Mouse (Mus musculus) cortical plate, adult 2 months (tissue): ENCODE measurements at regions not wholly inside any gene's neighbourhood (a gene's known extent, or its start where the extent isn't known, plus 50 kb on each side); places are given as distances from the start of the nearest gene placed in this dataset.

ENCODE experiments used
- CTCF ChIP-seq: fragments of 200-500 bp; IDR thresholded peaks from 2 replicates; pipeline ENCODE4 v1.5.1; 2011; ENCODE audit warnings: mild to moderate bottlenecking, control low read depth, low read length; ENCODE audit not compliant: insufficient read depth; ENCODE audit errors: extremely low read depth
- POLR2A ChIP-seq: fragments of 200-500 bp; IDR thresholded peaks from 2 replicates; pipeline ENCODE4 v1.6.1; 2011; ENCODE audit warnings: mild to moderate bottlenecking, low read length, control low read depth; ENCODE audit not compliant: insufficient read depth; ENCODE audit errors: extremely low read depth

DNA sequence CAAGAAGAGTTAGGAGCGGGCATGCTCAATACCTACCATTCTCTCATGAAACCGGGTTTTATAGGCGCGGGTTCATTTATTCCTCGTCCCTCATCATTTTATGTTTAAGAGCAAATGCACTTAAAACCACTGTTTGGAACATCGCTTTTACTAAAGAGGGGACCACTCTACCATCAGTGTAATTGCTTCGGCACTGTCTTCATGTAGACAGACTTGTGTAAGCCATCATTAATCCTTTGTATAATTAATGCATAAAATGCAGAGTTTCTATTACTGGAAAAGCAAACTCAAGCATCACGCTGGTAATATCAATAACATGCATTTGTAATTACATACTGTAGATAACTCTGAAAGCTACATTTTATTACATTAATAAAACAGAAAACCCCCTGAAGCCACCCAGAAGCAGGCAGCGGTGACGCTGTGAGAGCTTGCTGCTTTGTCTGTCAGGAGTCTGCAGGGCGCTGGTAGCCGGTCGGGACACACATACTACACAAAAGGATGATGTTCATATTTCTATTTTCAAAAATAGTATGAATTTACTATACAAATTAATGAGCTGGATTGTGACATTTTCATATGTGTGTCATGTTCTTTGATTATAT is 99.2 kb downstream of the Zfp281 start:
- TF ChIP-seq CTCF = no peak
- no peak for TF ChIP-seq POLR2A
